ENCODE assay signal across 8 mouse cellular contexts in the genomic region with DNA sequence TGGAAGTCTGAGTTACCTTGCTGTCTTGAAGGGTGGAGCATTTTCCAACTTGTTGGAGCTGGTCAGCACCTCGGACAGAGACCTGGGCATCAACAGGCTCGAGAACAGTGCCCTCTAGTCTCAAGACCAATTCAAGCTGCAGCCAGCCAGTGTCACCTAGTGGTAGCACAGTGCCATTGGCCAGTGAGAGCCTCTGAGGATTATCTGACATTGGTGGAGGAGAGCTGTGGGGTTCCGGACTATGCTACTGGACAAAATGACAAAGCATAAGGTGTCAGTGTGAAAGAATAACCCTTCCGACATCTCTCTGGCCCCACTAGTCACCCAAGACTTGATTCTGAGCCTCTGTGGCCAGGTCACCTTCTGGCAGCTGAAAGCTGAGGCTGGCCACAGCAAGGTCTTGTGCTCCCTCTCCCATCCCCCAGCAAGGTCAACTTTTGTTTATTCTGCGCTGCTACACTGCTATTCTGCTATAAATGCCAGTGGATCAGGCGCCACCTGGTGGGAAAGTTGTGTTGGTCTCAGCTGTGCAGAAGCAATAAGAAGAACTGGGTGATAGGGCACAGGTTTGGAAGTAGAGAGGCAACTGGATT.
DNase-seq lines count a peak whose midpoint lies in the region; ATAC-seq lines count a peak whose summit lies in the region.

No protein-coding gene starts in this region.

- H3K9ac ChIP-seq in hindbrain, embryonic 15.5 days, result no peak overlapping the region

- no peak overlapping the region for H3K27ac ChIP-seq in hindbrain, embryonic 15.5 days (replicated peaks)

- H3K4me2 ChIP-seq in hindbrain, embryonic 15.5 days, result no peak overlapping the region

- no peak overlapping the region for H3K4me3 ChIP-seq in hindbrain, embryonic 15.5 days

- no peaks in the 10 kb centered on the region for H3K9me3 ChIP-seq in hindbrain, embryonic 15.5 days

- H3K27me3 ChIP-seq in hindbrain, embryonic 15.5 days, result no peaks in the 10 kb centered on the region

- DNase-seq in adipocyte (ENCODE audit: low spot score), result peak; percentile 32
- peak; percentile 73 to 79 for DNase-seq in cerebellum, postnatal 14 days
- DNase-seq in frontal cortex, postnatal 25 days (ENCODE audit: low spot score in 2 of 2), result peak; percentile 17 to 50
- DNase-seq in left cerebral cortex, adult 11 months (ENCODE audit: low spot score), result peak; percentile 41
- peak; percentile 16 to 22 for DNase-seq in right cerebral cortex, postnatal 36 days (ENCODE audit: low spot score in 2 of 2)

- peaks cover 8% of the 10 kb centered on the region for H3K4me1 ChIP-seq in hindbrain, embryonic 15.5 days (replicated peaks)

- 15% methylated on average over 6 of the region's 6 CpGs for WGBS in hindbrain, embryonic 15.5 days

- ATAC-seq in hindbrain, embryonic 15.5 days (ENCODE audit: low FRiP score, low read depth), result peak; percentile 79
- peak; percentile 67 for ATAC-seq in megakaryocyte-erythroid progenitor cell, adult 5-6 weeks (replicated peaks; ENCODE audit: low FRiP score, low TSS enrichment, poor library complexity, severe bottlenecking)
- no peak for ATAC-seq in activated CD4-positive, CD25-positive, alpha-beta regulatory T cell, adult 4 months

- H3K36me3 ChIP-seq in hindbrain, embryonic 15.5 days, result no peaks in the 10 kb centered on the region

Comparison
In these comparisons a context has a peak if more than half of its experiments do, and no peak if none do; other contexts are left out.
1. DNase-seq: peak in every context shown above with its lines; median percentile 76 in cerebellum, postnatal 14 days; 41 in left cerebral cortex, adult 11 months; 34 in frontal cortex, postnatal 25 days; 32 in adipocyte; 19 in right cerebral cortex, postnatal 36 days.